Mouse (Mus musculus): Measurements from ENCODE around the gene Tnfrsf13c.

Tnfrsf13c gene

GRCm38 (mm10) chr15:82230098-82230611, 6.0 kb upstream of the Tnfrsf13c start:
- no peak for DNase-seq (ENCODE audit: low read depth, low spot score)

GRCm38 (mm10) chr15:82229542-82230045, 5.4 kb upstream of the Tnfrsf13c start:
- no peak for DNase-seq (ENCODE audit: low read depth, low spot score)

DNA sequence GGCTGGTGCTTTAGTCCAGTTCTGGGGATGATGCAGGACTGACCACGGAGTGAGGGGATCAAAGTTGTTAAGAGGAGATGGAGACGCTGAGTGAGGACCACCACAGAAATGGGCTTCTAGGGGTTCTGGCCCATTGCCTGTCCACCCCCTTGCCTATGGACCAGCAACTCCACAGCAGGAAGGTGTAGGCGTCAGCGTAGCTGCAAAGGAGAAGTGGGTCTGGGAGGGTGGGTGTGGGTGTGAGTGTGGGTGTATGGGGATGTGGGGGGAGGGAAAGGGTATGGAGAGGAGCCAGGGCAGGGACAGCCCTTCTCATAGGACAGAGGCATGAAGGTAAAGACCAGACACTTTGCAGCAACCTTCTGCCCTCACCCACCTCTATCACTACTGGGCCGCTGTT, 1.6 kb upstream of the Tnfrsf13c start:
- DNase-seq (ENCODE audit: low read depth, low spot score) = no peak

DNA sequence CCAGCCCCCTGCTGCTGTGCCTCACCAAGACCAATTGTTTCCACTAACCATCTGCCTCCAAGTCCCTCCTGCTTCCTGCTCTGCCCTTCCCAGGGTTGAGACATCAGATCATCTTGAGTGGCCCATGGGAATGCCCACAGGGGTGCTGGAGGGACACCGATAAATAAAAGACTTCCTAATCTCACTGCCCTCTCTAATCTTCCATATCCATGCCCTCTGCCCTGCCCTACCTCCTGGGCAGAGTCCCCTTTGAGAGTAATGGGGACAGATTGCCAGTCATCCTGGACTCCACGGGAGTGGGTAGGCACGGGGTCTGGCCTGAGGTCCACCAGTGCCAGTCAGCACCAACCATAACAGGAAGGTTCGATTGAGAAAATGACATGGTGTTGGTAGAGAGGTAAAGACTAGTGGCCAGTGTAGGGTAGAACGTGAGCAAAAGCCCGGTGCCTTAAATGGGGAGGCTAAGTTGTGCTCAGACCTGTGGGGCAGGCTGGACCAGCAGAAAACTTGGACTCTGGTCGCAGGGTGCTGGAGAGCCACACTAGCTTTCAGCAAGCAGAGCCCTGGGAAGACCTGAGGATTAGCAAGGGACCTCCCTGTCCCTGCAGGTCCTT, 540 bp upstream of the Tnfrsf13c start:
- DNase-seq (ENCODE audit: low read depth, low spot score) = no peak

GRCm38 (mm10) chr15:82223251-82223650, 918 bp downstream of the Tnfrsf13c start:
- no peak for DNase-seq (ENCODE audit: low read depth, low spot score)

- DNase-seq (ENCODE audit: low read depth, low spot score) = peak; percentile 33
These were observed 2.9 kb downstream of the Tnfrsf13c start for GRCm38 (mm10) chr15:82221104-82221860.

GRCm38 (mm10) chr15:82220003-82220675, 4.0 kb downstream of the Tnfrsf13c start:
- no peak for DNase-seq (ENCODE audit: low read depth, low spot score)

DNA sequence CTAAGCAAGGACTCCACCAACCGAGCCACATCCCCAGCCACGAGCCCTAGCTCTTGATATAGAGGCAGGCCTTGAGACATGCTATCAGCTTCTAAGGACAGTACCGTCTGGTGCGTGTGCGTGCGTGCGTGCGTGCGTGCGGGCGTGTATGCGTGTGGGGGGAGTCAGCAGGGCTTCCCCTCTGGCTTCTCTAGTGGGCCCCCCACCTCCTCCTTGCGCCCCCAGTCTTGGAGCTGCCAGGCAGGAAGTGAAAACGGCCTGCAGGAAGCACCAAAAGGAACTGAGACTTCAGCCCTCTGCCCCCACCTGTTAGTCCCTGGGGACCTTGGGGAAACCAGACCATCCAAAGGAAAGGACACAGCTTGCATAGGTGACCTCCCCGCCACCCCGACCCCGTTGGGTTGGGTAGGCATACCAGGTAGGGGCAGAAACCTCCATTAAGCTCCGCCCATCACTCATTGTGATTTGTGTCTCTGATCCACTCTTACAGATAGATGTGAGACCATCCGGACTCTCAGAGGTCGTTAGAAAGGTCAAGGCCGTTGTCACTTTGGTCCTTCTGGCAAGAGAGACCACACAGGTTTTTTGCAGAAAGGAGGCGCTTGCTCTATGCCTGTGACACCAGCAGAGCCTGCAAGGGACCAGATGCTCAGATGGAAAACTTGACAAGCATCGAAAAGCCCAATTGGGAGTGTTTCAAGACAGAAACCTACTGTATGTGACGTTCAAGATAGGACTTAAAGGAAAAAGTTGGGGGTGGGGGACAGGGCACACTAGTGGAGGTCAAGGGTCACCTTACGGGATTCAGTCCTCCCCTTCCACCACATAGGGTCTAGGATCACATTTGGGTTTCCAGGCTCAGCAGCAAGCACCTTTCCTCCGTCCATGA, 5.1 kb downstream of the Tnfrsf13c start:
- no peak for DNase-seq (ENCODE audit: low read depth, low spot score)

DNA sequence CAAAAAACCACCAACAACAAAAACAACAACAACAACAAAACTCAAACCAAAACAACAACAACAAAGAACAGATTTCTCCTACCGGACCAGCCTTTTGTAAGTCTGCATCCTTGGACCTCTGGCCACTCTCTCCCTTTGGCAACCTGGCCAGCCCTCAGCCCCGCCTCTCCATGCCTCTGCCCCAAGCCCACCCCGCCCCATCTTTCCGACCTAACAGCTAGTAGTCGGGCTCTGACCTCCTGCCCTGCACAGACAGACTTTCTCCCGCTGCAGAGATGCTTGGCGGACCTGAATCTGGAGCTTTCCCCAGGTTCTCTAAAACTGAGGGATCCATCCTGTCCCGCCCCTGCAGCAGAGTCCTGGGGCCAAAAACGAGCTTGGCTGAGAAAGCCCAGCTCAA, 6.2 kb downstream of the Tnfrsf13c start:
- DNase-seq (ENCODE audit: low read depth, low spot score) = no peak

GRCm38 (mm10) chr15:82217039-82217438, 7.1 kb downstream of the Tnfrsf13c start:
- no peak for DNase-seq (ENCODE audit: low read depth, low spot score)

DNA sequence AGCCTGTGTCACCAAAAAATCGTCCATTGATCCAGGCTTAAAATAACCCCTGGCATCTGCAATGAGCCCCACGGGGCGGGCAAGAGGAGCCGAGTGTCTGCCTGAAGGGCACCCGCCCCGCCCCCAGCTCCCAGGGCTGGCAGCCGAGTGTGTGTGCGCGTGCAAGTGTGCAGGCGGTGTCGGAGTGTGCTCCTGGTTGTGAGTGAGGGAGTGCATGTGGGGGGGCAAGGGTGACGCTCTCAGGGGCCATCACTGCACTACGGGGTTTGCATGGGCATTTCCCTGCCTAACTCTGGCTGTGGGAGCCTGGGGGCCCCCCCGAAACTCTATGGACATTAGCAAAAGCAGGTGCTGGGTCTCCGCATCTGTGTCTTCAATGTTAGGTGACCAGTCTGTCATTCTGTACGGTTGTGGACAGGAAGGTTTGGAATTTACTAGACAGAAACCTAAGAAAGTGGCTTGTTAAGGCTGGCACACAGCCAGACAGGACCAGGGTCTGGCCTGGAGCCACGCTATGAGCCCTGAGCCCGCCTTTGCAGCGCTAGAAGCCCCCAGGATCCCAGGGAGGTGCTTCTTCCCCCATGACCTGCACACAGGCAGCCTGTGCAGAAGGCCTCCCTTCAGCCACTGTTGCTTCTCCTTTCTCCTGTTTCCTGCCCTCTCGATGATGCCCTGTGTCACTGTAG, 7.9 kb downstream of the Tnfrsf13c start:
- no peak for DNase-seq (ENCODE audit: low read depth, low spot score)

GRCm38 (mm10) chr15:82215332-82216046, 8.7 kb downstream of the Tnfrsf13c start:
- DNase-seq (ENCODE audit: low read depth, low spot score) = no peak

GRCm38 (mm10) chr15:82213222-82213621, 10.9 kb downstream of the Tnfrsf13c start:
- no peak for DNase-seq (ENCODE audit: low read depth, low spot score)

DNA sequence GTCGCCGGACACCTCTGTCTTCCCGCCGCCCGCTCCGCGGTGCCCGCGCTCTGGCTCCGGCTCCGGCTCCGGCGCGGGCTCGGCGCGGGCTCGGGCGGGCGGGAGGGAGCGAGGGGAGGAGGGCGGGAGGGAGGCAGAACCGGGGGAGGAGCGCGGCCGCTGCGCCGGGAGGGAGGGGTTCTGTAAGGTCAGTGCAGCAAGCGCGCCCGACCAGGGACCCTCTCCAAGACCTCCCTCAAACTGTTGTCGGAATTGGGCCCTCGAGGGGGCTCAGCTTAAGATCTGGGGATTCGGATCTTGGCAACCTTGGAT, 11.5 kb downstream of the Tnfrsf13c start, which contains the start of gene Shisa8:
Shisa8 (minus strand) TSS at position 64 of the 312 bp plus-strand sequence.
- no peak for DNase-seq (ENCODE audit: low read depth, low spot score)

DNA sequence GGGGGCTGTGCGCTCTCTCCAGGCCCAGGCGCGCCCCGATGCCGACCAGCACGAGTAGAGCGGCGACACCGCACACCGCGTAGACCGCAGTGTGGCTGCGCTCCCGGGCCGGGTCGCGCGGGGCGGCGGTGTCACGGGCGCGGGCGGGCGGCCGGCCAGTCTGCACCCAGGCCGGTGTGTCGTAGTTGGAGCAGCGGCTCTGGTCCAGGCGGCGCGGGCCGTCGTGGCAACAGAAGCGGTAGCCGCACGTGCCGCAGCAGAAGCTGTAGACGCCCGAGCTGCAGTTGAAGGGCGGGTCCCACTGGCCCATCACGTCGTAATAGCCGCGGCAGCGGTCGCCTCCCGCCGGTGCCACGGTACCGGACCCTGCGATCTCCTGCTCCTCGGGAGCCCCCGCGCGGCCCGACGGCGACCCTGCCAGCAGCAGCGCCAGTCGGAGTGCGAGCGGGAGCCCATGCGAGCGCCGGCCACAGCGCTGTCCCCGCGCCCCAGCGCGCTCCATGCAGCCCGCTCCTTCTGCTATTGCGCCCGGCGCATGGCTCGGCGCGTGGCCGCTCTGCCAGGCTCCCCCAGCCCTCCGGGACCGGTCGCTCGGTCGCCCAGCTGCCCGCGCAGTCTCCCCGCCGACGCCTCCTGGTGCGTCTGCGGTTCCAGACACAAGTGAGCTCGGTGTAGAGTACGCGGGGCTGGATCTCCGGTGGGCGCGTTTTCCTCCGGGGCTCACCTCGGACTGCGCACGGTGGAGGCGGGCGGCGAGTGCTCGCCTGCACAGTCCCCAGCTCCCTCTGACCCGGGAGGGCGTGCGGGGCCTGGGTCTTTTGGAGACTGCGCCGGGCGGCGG, 12.0 kb downstream of the Tnfrsf13c start:
- DNase-seq (ENCODE audit: low read depth, low spot score) = peak; percentile 20

- no peak for DNase-seq (ENCODE audit: low read depth, low spot score)
These were observed 12.9 kb downstream of the Tnfrsf13c start for GRCm38 (mm10) chr15:82211281-82211680.

GRCm38 (mm10) chr15:82210801-82211200, 13.4 kb downstream of the Tnfrsf13c start:
- DNase-seq (ENCODE audit: low read depth, low spot score) = no peak

GRCm38 (mm10) chr15:82209295-82210050, 14.7 kb downstream of the Tnfrsf13c start:
- DNase-seq (ENCODE audit: low read depth, low spot score) = no peak

Measured in CD4-positive, CD25-positive, alpha-beta regulatory T cell, adult 2 months (primary cell).